8 mouse cellular contexts compared by ENCODE assay signal in genomic region chr4:151988014-151988341, GRCm38 (mm10). TPM values are rescaled to one million over a fixed set of nuclear protein-coding genes. Genes with fewer than 3 reads are reported as not detected.
DNase-seq lines count a peak whose midpoint lies in the region; ATAC-seq and TF ChIP-seq lines count a peak whose summit lies in the region.

No protein-coding gene starts in this region.

- H3K9ac ChIP-seq in limb, embryonic 12.5 days (replicated peaks): peak overlapping the region; percentile 93
- peak overlapping the region; percentile 94 for H3K9ac ChIP-seq in stomach, embryonic 16.5 days (ENCODE audit: low read length)

- no peak for DNase-seq in cerebellum, adult 2 months
- DNase-seq in cerebellum, adult 18-20 months: no peak
- DNase-seq in cerebellum, adult 11-12 months: no peak
- DNase-seq in embryo, embryonic 11 days: no peak

- TF ChIP-seq POLR2A in cerebellum, adult 2 months (IDR thresholded peaks at IDR 0.05; ENCODE audit: borderline replicate concordance, insufficient read depth, low read length): no peak

- H3K4me2 ChIP-seq in limb, embryonic 12.5 days: peak overlapping the region; percentile 77
- peak overlapping the region; percentile 67 for H3K4me2 ChIP-seq in stomach, embryonic 16.5 days (ENCODE audit: low read depth, low read length)

- H3K9me3 ChIP-seq in megakaryocyte, embryonic 14.5 days: no peaks in the 10 kb centered on the region
- H3K9me3 ChIP-seq in limb, embryonic 12.5 days: no peaks in the 10 kb centered on the region
- no peaks in the 10 kb centered on the region for H3K9me3 ChIP-seq in stomach, embryonic 16.5 days (replicated peaks; ENCODE audit: control insufficient read depth, low read length)

- no peak for TF ChIP-seq CTCF in cerebellum, adult 2 months (IDR thresholded peaks at IDR 0.05; ENCODE audit: borderline replicate concordance, insufficient read depth, low read depth, low read length)

- H3K4me1 ChIP-seq in cerebellum, adult 2 months (ENCODE audit: control insufficient read depth, insufficient read depth, low read length): peaks cover 18% of the 10 kb centered on the region
- H3K4me1 ChIP-seq in megakaryocyte, embryonic 14.5 days: peaks cover 54% of the 10 kb centered on the region
- peaks cover 44% of the 10 kb centered on the region for H3K4me1 ChIP-seq in limb, embryonic 12.5 days (replicated peaks)
- peaks cover 23% of the 10 kb centered on the region for H3K4me1 ChIP-seq in stomach, embryonic 16.5 days (ENCODE audit: control insufficient read depth, insufficient read depth, low read length)

- 10% methylated on average over 10 of the region's 10 CpGs for WGBS in cerebellum, adult 2 months
- 29% methylated on average over 10 of the region's 10 CpGs for WGBS in limb, embryonic 12.5 days
- WGBS in stomach, embryonic 16.5 days: 22% methylated on average over 10 of the region's 10 CpGs

- H3K27me3 ChIP-seq in cerebellum, adult 2 months (ENCODE audit: control insufficient read depth, insufficient read depth, low read length): no peaks in the 10 kb centered on the region
- H3K27me3 ChIP-seq in megakaryocyte, embryonic 14.5 days (replicated peaks): no peaks in the 10 kb centered on the region
- no peaks in the 10 kb centered on the region for H3K27me3 ChIP-seq in limb, embryonic 12.5 days
- no peaks in the 10 kb centered on the region for H3K27me3 ChIP-seq in stomach, embryonic 16.5 days (ENCODE audit: control insufficient read depth, insufficient read depth, low read length)

- peaks cover 66% of the 10 kb centered on the region for H3K36me3 ChIP-seq in megakaryocyte, embryonic 14.5 days (replicated peaks; ENCODE audit: low read length)
- peaks cover 69% of the 10 kb centered on the region for H3K36me3 ChIP-seq in limb, embryonic 12.5 days
- H3K36me3 ChIP-seq in stomach, embryonic 16.5 days (ENCODE audit: control insufficient read depth, insufficient read depth, low read length): peaks cover 15% of the 10 kb centered on the region

- H3K4me3 ChIP-seq in cerebellum, adult 2 months (replicated peaks; ENCODE audit: insufficient read depth, low read depth, low read length): peak overlapping the region; percentile 77
- H3K4me3 ChIP-seq in megakaryocyte, embryonic 14.5 days (replicated peaks): peak overlapping the region; percentile 100
- peak overlapping the region; percentile 89 for H3K4me3 ChIP-seq in limb, embryonic 12.5 days (replicated peaks)
- peak overlapping the region; percentile 84 for H3K4me3 ChIP-seq in stomach, embryonic 16.5 days (replicated peaks; ENCODE audit: low read length)

- no peak overlapping the region for H3K27ac ChIP-seq in cerebellum, adult 2 months (ENCODE audit: insufficient read depth, low read length)
- H3K27ac ChIP-seq in limb, embryonic 12.5 days: peak overlapping the region; percentile 94
- H3K27ac ChIP-seq in stomach, embryonic 16.5 days (ENCODE audit: low read length): peak overlapping the region; percentile 86

- ATAC-seq in megakaryocyte, adult 5-6 weeks (ENCODE audit: poor library complexity, severe bottlenecking): no peak
- no peak for ATAC-seq in limb, embryonic 12.5 days (ENCODE audit: insufficient number of reproducible peaks, insufficient read depth, low FRiP score, low TSS enrichment, low read depth)
- no peak for ATAC-seq in stomach, embryonic 16.5 days (ENCODE audit: insufficient read depth, low FRiP score)

RNA-seq across cellular contexts. Expression of gene Thap3, which starts 0.8 kb away (rescaled TPM):
- 42.7 and 43.3 TPM in 2 replicates for polyA plus RNA-seq in cerebellum, adult 2 months (2012; rRNA removed)
- polyA plus RNA-seq in megakaryocyte, embryonic 14.5 days (2012; ENCODE audit: insufficient read depth, low replicate concordance): 27.3 and 48.0 TPM in 2 replicates
- total RNA-seq in megakaryocyte, adult 5-6 weeks (2015): 9.6 and 11.2 TPM in 2 replicates
- total RNA-seq in megakaryocyte, adult 5-6 weeks (2017): 10.3 and 12.9 TPM in 2 replicates
- polyA plus RNA-seq in limb, embryonic 12.5 days (2016; fragmentation: Nextera tagmentation; extraction: Ambion mirVana): 45.5 and 46.7 TPM in 2 replicates
- polyA plus RNA-seq in stomach, embryonic 16.5 days (2015; fragmentation: Nextera tagmentation; extraction: Ambion mirVana): 31.8 and 35.7 TPM in 2 replicates

RNA-seq across cellular contexts. Expression of gene Phf13, which starts 8.1 kb away (rescaled TPM):
- polyA plus RNA-seq in cerebellum, adult 2 months (2012; rRNA removed): 7.3 and 8.3 TPM in 2 replicates
- polyA plus RNA-seq in megakaryocyte, embryonic 14.5 days (2012; ENCODE audit: insufficient read depth, low replicate concordance): 3.9 and 7.9 TPM in 2 replicates
- total RNA-seq in megakaryocyte, adult 5-6 weeks (2015): 3.9 and 5.6 TPM in 2 replicates
- 4.0 and 4.5 TPM in 2 replicates for total RNA-seq in megakaryocyte, adult 5-6 weeks (2017)
- polyA plus RNA-seq in limb, embryonic 12.5 days (2016; fragmentation: Nextera tagmentation; extraction: Ambion mirVana): 41.8 and 43.6 TPM in 2 replicates
- 18.3 and 21.0 TPM in 2 replicates for polyA plus RNA-seq in stomach, embryonic 16.5 days (2015; fragmentation: Nextera tagmentation; extraction: Ambion mirVana)

RNA-seq across cellular contexts. Expression of gene Klhl21, which starts 20.6 kb away (rescaled TPM):
- polyA plus RNA-seq in cerebellum, adult 2 months (2012; rRNA removed): 14.5 and 14.7 TPM in 2 replicates
- polyA plus RNA-seq in megakaryocyte, embryonic 14.5 days (2012; ENCODE audit: insufficient read depth, low replicate concordance): 4.4 and 7.1 TPM in 2 replicates
- total RNA-seq in megakaryocyte, adult 5-6 weeks (2015): 2.6 and 3.8 TPM in 2 replicates
- 3.1 and 4.1 TPM in 2 replicates for total RNA-seq in megakaryocyte, adult 5-6 weeks (2017)
- 16.9 and 18.3 TPM in 2 replicates for polyA plus RNA-seq in limb, embryonic 12.5 days (2016; fragmentation: Nextera tagmentation; extraction: Ambion mirVana)
- polyA plus RNA-seq in stomach, embryonic 16.5 days (2015; fragmentation: Nextera tagmentation; extraction: Ambion mirVana): 8.2 and 9.9 TPM in 2 replicates

RNA-seq across cellular contexts. Expression of gene Zbtb48, which starts 39.5 kb away (rescaled TPM):
- 20.1 and 24.3 TPM in 2 replicates for polyA plus RNA-seq in cerebellum, adult 2 months (2012; rRNA removed)
- polyA plus RNA-seq in megakaryocyte, embryonic 14.5 days (2012; ENCODE audit: insufficient read depth, low replicate concordance): 3.8 and 4.3 TPM in 2 replicates
- 6.9 and 8.1 TPM in 2 replicates for total RNA-seq in megakaryocyte, adult 5-6 weeks (2015)
- total RNA-seq in megakaryocyte, adult 5-6 weeks (2017): 3.8 and 8.9 TPM in 2 replicates
- polyA plus RNA-seq in limb, embryonic 12.5 days (2016; fragmentation: Nextera tagmentation; extraction: Ambion mirVana): 25.6 and 30.5 TPM in 2 replicates
- 17.0 and 18.0 TPM in 2 replicates for polyA plus RNA-seq in stomach, embryonic 16.5 days (2015; fragmentation: Nextera tagmentation; extraction: Ambion mirVana)

RNA-seq across cellular contexts. Expression of gene Tas1r1, which starts 50.4 kb away (rescaled TPM):
- polyA plus RNA-seq in cerebellum, adult 2 months (2012; rRNA removed): 0.10 and 0.27 TPM in 2 replicates
- 0.34 TPM in 1 of 2 replicates, not detected in the other for polyA plus RNA-seq in megakaryocyte, embryonic 14.5 days (2012; ENCODE audit: insufficient read depth, low replicate concordance)
- total RNA-seq in megakaryocyte, adult 5-6 weeks (2015): 0.11 and 0.16 TPM in 2 replicates
- not detected in 2 replicates for total RNA-seq in megakaryocyte, adult 5-6 weeks (2017)
- 0.91 and 1.1 TPM in 2 replicates for polyA plus RNA-seq in limb, embryonic 12.5 days (2016; fragmentation: Nextera tagmentation; extraction: Ambion mirVana)
- polyA plus RNA-seq in stomach, embryonic 16.5 days (2015; fragmentation: Nextera tagmentation; extraction: Ambion mirVana): 0.37 and 0.47 TPM in 2 replicates
